Mouse (Mus musculus): ENCODE measurements around the gene Sh3bp5. TPM values are rescaled to one million over a fixed set of nuclear protein-coding genes. Genes with fewer than 3 reads are reported as not detected.
A peak's percentile ranks its signal among the peaks of the same experiment; 100 is the strongest.

Sh3bp5 gene
- polyA plus RNA-seq, 1 experiment from 2014 or later, result 20.3 TPM

DNA sequence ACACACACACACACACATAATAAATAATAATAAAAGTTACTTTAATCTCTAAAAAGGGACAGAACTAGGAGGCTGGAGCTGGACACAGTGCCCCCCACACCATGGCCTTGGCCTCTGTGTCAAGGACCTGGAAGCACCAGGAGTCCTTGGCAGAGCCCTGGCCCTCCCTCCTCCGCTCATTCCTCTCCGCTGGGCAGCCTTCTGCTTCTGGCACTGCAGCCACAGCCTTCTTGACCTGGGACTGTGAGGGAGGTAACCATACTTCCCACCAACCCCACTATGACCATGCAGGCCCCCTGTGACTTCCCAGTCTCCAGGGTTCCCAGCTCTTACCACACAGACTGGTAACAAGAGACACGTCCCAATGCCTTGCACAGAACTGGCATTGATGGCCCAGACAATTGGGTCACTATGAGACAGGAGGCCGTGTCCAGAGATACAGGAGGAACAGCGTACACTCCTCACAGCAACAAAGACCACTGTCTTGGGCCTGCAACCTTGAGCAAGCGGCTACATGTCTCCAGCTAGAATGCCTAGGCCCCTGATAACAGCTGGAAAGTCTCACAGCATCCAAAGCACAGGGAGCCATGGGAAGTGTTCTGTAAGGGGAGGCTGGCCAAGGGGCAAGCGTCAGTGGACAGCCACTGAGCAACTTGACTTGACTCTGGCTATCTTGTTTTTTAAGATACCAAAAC, 41.8 kb downstream of the Sh3bp5 start:
- DNase-seq (ENCODE audit: low spot score), result no peak

DNA sequence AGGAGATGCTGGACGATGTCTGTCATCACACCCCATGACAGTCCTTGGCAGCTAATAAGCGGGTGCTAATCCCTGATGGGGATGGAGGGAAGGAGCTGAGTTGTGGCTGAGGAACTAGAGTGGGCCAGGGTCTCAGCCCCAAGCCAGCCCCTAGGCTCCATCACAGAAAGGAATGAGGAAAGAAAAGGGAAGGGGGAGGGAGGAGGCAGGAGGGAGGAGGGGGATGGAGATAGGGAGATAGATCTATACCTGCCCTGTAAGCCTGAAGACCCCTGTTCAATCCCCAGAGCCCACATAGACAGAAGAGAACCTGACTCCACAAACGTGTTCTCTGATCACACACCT, 42.4 kb downstream of the Sh3bp5 start:
- DNase-seq (ENCODE audit: low spot score), result no peak

DNA sequence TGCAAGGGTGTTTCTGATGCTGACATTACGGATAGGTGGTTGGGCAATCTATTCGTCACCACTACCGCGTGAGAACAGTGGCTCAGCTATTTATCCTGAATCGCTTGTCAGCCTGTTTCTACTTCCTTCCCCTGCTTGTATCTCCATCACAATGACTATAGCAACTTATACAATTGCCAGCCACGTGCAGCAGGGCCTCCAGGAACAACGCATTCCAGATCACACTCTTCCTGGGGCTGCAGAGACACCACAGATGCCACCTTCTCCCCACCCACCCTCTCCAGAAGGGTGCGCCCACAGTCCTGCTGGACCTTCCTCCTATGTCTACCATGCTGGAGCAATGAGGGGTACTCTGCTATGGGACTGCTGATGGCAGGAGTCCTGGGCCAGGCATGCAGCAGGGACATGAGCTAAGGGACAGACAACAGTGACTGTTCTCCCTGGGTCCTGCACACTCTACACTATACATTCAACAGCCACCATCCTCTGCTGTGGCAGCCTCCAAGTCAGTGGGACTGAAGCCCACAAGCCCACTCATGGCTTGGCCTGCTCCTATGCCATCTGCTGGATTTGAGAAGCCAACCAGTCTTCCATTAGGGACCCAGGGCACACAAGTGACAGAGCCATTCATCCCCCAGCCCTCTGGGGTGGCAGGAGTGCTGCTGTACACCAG, 42.9 kb downstream of the Sh3bp5 start:
- no peak for DNase-seq (ENCODE audit: low spot score)

DNA sequence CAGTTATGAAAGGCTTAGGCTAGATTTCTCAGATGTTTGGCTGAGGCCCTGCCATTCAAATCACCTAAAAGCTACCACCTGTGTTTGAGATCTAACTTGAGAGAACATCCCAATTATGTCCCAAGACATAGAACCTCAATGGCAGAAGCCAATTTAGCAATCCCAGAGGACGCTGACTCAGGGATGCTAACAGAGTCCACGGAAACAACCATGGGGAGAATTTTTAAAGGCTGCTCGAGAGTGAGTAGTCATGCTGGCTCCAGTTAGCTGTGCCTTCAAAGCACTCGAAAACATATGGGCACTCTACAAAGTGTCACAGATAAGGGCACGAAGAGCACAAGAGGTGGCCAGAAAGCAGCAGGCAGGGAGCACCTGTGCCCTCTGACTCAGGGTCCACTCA, 43.6 kb downstream of the Sh3bp5 start:
- DNase-seq (ENCODE audit: low spot score), result no peak

DNA sequence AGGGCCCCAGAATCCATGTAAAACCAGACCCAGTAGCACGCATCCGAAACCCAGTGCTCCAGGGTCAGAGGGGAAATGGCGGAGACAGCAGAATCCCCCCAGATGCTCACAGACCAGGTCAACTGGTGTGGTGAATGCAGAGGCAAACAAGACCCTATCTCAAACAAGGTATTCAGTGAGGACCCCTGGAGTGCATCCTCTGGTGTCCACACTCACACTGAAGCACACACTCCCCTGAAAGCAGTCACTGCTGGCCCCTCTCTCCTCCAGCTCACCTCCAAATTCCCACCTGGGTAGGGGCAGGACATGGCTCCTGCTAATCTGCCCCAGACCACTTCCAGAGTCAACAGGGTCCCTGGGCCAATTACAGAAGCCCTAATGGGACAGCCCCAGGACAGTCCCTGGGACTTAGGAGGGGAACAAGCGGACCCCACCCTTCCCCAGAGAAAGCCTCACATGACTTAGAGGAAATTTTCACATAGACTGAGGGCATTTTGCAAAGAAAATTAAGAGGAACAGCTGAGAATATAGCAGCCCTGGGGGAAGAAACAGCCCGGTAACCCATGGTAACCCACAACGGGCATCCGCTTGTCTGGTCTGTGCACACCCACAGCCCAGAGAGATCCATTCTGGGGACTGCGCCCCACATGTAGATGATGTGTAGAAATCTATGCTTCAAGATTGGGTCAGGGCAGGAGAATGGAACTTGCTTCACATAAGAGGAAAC, 46.3 kb downstream of the Sh3bp5 start:
- DNase-seq (ENCODE audit: low spot score), result no peak

DNA sequence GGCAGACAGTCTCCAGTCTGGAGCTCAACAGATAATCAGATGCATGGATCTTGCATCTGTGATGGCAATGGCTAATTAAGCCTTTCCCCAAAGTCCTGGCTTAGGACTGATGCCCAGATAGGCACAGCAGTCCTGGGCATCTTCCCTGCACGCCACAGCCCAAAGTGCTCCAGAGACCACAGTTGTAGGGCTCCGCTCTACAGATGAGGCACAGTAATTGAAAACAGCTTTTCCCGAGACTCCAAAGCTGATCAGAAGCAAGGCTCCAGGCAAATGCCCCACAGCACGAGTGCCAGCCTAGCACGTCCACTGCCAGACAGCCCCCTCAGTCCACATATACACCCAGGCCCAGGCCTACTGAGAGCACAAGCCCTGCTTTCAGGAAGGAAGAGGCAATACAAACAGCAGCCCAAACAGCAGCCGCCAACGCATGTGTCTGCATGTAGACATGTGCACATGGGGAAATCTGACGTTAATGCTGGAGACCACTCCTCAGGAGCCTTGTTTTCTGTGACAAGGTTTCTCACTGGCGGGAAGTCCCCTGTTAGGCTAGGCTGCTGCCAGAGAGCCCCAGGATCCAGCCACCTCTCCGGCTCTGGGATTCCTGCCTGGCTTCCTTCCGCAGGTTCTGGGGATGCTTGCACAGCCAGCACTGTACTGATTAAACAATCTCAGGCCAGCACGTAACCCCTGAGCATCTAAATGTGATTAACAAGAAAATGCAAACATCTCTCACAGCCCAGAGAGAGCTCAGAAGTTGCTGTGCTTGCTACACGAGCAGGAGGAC, 47.6 kb downstream of the Sh3bp5 start:
- no peak for DNase-seq (ENCODE audit: low spot score)

DNA sequence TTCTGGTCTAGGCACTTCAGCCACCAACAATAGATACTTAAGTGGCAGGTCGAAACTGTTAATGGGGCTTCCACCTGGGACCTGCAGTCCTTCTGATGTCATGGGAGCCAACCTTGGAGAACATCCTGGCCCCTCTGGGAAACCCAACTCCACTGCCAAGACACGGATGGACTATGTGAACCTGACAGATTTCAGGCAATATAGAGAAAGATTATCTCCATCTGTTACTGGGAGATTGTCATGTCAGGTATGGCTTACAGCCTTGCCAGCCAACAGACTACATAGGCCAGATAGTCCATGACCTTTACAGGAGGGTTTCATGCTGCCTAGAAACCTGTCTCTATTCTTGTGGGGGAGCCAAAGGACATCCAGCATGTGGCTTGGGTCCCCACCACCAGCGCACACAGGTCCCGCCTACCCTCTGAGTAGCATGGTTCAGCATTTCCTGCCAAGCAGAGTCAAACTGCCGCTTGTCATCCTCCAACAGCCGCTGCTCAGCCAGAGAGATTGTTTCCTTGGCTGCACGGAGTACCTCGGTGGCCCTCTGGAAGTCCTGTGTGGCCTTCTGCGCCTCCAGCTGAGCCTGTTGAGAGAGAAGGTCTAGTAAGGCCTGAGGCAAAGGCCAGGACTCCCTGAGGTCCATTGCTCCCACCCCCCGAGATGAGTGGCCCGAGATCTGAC, 48.4 kb downstream of the Sh3bp5 start:
- DNase-seq (ENCODE audit: low spot score), result peak; percentile 66

DNA sequence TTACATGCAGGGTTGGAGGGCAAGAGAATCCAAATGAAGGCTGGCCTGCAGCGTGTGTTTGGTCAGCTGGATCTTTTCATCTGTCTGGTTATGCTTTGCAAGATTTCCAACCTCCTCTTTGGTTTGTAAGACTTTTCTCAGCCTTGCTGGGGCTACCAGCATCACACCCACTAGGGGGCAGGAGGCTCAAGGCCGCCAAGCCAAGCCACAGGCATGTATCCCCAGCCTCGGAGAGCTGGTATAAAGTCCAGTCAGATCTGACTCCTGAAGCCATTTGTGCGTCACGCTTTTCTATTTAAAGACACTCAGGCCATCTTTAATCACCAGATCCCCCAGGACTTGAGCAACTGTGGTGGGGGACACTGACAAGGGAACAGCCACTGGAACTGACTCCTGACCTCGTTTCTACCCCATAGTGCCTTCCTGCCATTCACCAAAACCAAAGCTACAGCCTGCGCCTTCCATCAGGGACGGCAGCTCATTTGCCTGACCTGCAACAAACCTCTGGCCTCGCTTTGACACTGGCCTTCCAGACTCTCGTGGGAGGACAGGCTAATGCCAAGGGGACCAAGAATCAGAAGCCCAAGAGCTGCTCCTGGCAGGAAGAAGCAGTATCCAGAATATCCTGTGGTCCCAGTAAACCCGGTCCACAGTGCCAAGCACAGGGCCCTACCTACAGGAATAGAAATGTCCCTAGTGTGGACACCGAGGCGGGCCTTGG, 49.7 kb downstream of the Sh3bp5 start:
- DNase-seq (ENCODE audit: low spot score), result peak; percentile 74

DNA sequence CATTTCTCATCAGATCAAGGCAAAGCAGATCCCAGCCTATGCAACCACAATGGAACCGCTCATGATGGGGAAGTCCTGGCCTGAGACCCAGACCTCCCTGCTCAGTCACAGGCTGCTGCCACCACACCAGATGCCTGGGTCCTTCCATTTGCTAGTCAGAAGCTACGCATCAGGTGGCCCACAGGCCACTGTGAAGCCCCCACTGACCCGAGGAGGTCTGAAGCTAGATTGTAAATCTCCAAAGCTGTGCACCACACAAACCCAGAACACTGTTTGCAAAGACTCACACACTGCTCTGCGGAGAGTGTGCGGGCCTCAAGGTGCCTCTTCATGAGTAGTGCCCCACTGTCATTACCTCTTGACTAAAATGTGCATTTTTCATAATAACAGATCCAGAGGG, 50.5 kb downstream of the Sh3bp5 start:
- no peak for DNase-seq (ENCODE audit: low spot score)

DNA sequence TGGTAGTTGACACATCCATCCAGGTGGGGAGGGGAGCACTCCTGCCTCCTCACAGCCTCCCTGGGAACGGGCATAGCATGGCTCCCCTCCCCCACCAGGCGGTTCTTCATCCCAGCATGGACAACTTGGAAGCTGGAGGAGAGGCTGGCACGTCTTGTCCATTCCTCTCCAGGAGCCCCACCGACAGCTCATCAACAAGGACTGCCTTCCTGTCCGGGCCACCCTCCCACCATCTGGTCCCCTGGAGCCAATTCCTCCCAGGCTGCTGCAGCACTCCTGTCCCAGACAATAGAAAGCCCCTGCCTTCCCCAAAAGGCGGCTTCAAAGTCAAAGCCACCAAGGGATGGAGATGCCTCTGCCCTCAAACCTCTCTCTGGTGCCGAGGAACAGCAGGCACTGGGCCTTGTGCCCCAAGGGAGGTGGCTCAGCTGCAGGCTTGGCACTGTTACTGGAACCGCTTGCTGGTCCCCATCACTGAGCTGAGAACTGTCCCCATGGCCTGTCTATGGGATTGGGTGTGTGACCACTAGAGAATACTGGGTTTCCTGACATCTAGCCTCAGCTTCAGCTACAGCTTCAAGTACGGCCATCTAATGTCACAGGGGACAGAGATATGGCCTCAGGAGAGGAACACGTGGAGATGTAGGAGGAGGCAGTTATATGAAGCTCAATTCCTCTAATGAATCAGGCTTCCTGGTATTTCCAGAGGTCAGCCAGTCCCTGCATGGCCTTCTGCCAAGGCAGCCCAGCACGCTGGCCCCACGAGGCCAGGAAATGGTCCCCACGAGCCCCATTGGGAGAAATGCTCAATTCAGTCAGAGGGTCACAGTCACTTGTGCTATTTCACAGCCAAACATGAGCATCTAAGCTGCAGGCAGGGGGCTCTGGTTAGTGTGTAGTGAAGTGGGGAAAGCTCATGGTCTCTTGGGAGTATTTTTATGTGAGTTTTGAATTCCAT, 51.2 kb downstream of the Sh3bp5 start:
- DNase-seq (ENCODE audit: low spot score), result no peak

DNA sequence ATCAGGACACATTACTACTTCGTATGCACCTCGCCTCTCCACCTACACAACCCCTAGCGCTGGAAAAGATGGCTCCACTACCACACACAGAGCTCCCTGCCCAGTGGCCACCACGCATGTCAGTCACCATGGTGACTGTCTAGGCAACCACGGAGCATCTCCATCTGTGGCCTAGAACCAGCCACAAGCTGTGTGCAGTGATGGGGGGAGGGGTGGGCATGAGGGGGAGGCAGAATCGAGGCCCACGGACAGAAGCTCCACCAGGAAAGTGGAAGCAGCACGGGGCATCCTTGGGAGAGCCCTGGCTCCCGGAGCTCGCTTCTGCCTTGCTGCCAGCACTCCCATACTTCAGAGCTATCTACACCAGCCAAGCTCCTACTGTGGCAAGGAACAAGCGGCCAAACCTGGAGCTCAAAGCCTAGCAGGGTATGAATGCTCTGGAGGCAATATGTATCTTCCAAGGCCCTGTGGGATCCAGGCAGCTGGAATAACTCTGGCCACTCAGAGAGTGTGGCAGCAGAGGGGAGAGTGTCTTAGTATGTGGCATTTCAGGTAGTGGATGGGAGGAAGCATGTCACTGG, 52.3 kb downstream of the Sh3bp5 start:
- DNase-seq (ENCODE audit: low spot score), result no peak

DNA sequence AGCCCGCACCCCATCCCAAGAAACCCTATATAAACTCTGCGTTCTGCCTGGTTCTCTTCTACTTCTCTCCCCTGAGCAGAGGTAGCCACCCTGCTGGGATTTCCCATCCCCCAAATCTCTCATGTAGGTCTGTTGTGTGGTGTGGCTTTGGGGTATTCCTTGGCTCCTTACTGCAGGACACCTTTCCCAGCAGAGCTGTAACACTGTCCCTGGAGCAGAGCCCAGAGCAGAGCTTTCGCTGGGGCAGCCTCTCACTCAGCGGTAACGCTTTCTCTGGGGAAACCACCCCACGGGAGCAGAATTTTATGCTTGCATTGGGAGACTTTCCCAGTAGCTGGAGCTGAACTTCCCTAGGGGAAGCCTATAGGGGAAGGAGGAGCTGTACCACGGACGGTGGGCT, 53.6 kb downstream of the Sh3bp5 start:
- no peak for DNase-seq (ENCODE audit: low spot score)

DNA sequence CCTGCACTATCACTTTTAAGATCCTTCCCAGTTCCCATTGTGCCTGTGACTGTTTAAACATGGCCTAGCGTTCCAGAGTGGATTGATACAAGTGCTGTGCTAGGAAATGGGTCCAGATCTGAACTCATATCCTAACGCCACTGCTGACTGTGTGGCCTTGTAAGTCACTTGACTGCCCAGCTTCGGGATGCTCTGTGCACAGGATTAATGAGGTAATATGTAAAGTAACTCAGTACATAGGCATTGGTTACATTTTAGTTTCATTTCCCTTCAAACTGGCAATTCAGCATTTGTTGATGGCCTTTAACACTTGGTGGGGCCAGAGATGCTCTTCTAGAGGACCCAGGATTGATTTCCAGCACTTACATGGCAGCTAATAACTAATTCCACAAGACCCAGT, 59.5 kb downstream of the Sh3bp5 start:
- no peak for DNase-seq (ENCODE audit: low spot score)

DNA sequence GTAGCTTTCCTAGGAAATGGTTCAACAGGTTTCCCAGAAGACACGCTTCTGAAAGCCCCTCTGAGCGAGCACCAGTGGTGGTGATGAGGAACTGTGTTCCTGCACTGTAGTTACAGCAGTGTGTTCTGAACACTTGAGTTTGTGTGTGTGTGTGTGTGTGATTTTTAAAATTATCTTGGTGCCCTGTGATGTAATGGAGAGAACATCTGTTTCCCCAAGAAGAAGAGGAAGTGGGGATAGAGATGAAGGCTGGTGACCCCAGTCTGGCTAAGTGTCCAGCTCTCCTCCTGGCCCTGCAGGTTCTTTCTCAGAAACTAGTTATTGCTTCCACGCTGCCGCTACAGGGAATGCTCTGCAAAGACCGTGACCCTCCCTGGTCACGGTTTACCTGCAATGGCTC, 61.5 kb downstream of the Sh3bp5 start:
- DNase-seq (ENCODE audit: low spot score), result no peak

DNA sequence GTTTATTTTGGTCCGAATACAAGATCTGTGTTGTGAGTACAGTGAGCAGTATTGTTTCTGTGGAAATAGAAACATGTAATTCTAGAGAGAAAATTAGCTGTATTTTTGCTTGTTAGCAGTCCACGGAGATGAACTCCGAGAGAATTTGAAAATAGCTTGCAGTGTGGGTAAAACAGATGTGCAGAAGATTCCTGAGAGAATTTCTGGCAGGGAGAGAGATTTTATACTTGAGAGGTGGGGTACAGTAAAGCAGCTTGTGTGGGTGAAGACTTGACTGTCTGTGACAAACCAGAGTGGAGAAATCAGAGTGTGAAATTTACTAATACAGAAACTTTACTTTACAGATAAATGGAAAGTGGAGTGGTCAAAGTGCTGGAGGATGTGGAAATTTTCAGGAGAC, 66.5 kb downstream of the Sh3bp5 start:
- no peak for DNase-seq (ENCODE audit: low spot score)

DNA sequence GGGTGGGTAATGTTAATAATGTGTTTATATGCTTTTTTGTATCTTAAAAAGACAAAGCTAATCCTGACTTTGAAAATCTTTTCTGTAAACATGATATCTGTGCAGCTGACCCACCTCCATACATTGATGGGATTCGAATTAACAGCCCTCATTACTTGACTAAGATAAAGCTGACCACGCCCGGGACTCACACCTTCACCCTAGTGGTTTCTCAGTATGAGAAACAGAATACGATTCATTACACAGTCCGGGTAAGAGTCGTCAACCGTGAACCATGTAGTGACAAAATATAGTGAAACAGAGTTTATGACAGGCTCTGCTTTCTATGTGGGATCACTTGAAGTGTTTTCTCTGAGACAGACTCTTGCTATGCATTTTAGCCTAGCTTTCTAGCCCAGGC, 67.9 kb downstream of the Sh3bp5 start:
- no peak for DNase-seq (ENCODE audit: low spot score)

DNA sequence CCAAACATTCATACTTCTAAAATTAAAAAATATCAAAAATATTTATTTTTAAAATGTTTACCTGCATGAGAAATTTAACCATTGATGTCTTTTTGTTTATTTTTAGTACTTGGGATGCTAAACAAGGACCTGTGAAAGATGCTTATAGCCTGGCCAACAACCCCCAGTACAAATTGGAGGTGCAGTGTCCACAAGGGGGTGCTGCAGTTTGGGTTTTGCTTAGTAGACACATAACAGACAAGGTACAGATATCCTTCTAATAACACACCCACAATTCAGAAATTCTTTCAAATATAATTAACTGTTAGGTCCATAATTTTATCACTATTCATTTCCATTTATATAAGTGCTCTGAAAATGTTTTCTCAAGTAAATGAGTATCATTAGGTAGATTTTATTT, 70.5 kb downstream of the Sh3bp5 start:
- DNase-seq (ENCODE audit: low spot score), result peak; percentile 73

DNA sequence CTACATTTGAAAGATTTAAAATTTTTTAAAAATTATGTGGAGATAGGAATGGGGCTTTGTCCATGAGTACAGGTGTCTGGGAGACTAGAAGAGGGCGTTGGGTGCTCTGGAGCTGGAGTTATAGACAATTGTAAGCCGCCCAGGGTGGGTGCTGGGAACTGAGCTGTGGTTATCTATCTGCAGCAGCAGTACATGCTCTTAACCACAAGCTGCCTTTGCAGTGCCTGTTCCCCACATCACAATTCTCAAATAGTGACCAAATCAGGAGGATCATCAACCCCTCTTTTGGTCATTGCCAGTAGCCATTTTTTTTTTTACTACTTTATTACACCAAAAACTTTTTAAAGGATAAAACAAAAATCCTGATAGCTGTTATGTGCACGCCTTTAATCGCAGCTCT, 71.3 kb downstream of the Sh3bp5 start:
- DNase-seq (ENCODE audit: low spot score), result no peak

DNA sequence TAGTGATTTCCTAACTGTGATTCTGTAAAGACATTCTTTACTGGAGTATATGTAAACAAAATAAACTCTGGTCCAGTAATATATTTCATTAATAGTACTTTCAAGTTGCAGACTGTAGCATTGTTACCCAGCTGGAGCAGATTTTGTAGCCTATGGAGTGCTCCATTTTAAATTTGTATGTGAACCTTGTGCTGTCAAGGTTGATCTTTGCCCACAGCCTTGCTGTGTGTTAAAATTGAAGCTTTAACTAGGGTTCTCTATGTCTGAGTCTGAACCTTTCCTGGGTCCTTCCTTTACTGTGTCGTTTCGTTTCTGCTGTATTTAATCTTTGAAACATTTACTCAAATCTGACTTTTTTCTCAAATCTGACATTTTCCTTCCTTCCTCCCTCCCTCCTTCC, 73.6 kb downstream of the Sh3bp5 start:
- no peak for DNase-seq (ENCODE audit: low spot score)
